Mouse (Mus musculus) stomach, embryonic 15.5 days (tissue): ENCODE data around the gene Foxd4. TPM values are rescaled to one million over a fixed set of nuclear protein-coding genes. Genes with fewer than 3 reads are reported as not detected.

Experiments
- ATAC-seq: fragments of 200-750 bp; cut with Nextera tagmentation; 2 replicates; pipeline ENCODE4 v1.8.0; 2017; ENCODE audit warnings: low read depth, moderate number of reproducible peaks, moderate TSS enrichment; ENCODE audit not compliant: insufficient read depth, low FRiP score
- H3K27ac ChIP-seq: fragments of 300-500 bp; sonication (generic); 2 replicates; pipeline ENCODE4 v1.5.1; 2015; ENCODE audit warnings: mild to moderate bottlenecking, inconsistent platforms
- H3K27me3 ChIP-seq: fragments of 300-500 bp; sonication (generic); replicated peaks from 2 replicates; pipeline ENCODE4 v1.6.1; 2015; ENCODE audit warnings: inconsistent platforms
- H3K36me3 ChIP-seq: fragments of 300-500 bp; sonication (generic); 2 replicates; pipeline ENCODE4 v1.6.1; 2015; ENCODE audit warnings: inconsistent platforms
- H3K4me1 ChIP-seq: fragments of 300-500 bp; sonication (generic); 2 replicates; pipeline ENCODE4 v1.6.1; 2015; ENCODE audit warnings: inconsistent platforms
- H3K4me2 ChIP-seq: fragments of 300-500 bp; sonication (generic); 2 replicates; pipeline ENCODE4 v1.6.1; 2015; ENCODE audit warnings: mild to moderate bottlenecking, inconsistent platforms
- H3K4me3 ChIP-seq: fragments of 300-500 bp; sonication (generic); replicated peaks from 2 replicates; pipeline ENCODE4 v1.5.1; 2015; ENCODE audit warnings: inconsistent platforms
- H3K9ac ChIP-seq: fragments of 300-500 bp; sonication (generic); 2 replicates; pipeline ENCODE4 v1.6.1; 2015; ENCODE audit warnings: inconsistent platforms
- H3K9me3 ChIP-seq: fragments of 300-500 bp; sonication (generic); 2 replicates; pipeline ENCODE4 v1.6.1; 2016; ENCODE audit warnings: inconsistent platforms
- WGBS: fragments of 180-500 bp; shearing (Covaris S2); methylation state at CpG from one replicate; pipeline ENCODE4 v1.1.7; 2015; 5-methylcytosine and 5-hydroxymethylcytosine counted together
- microRNA-seq: library from miRNA; unstranded; fragments of <30 nt; microRNA quantifications from one replicate; pipeline ENCODE4, GENCODE M21; 2016
- polyA plus RNA-seq: library from polyadenylated mRNA; unstranded; fragments of >200 nt; fragmentation: Nextera tagmentation; extraction: Ambion mirVana; gene quantifications from 2 replicates; pipeline ENCODE4 v1.2.1, GENCODE M21; 2015

Foxd4 gene
- polyA plus RNA-seq, 1 experiment from 2014 or later = not detected

DNA sequence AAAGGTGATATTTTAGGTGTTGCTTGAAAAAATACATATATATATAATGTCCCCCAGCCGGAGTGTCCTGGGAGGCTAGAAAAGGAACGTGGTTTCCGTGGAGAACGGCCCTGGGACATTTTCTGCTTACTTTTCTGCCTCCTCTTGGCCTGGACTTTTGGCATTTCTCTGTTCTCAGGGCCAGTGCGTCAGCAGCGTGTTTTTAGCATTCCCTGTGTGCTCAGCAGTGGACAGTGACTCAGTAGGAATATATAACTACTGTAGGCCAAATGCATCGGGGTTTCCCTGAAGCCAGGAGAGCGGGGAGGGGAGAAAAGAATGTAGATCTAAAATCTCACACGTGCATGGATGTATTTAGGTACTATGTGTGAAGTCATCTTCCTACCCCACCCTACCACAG is 35.6 kb downstream of the Foxd4 start:
- no peak overlapping the region for H3K27ac ChIP-seq
- H3K4me1 ChIP-seq = 0 out of 2 replicates have a peak, but pooled peaks cover 14% of the 10 kb centered on the region
- no peaks in the 10 kb centered on the region; the same call in 1 of the 2 replicates for H3K27me3 ChIP-seq
- H3K9me3 ChIP-seq = no peaks in the 10 kb centered on the region
- ATAC-seq = no peak
- no peak overlapping the region for H3K9ac ChIP-seq
- no peak overlapping the region for H3K4me2 ChIP-seq
- no peaks in the 10 kb centered on the region for H3K36me3 ChIP-seq
- no peak overlapping the region for H3K4me3 ChIP-seq
- WGBS = 83% methylated on average over 9 of the region's 9 CpGs

- WGBS = under 1% methylated on average over 36 of the region's 39 CpGs
- Histone ChIP-seq H3K27me3 (no peaks in the 10 kb centered on the region; the same call in 1 of the 2 replicates), H3K27ac (peak within 1 kb of the TSS; percentile 75)
Measured at GRCm38 (mm10) chr19:24861612-24862451, 39.2 kb downstream of the Foxd4 start, which contains the start of gene Pgm5. Gene Pgm5, minus strand, starts transcription at chr19:24861855.

GRCm38 (mm10) chr19:24861276-24861611 is 39.8 kb downstream of the Foxd4 start:
- no peaks in the 10 kb centered on the region for H3K36me3 ChIP-seq
- H3K4me3 ChIP-seq = peak overlapping the region; percentile 58
- WGBS = 12% methylated on average over 13 of the region's 13 CpGs
- no peaks in the 10 kb centered on the region for H3K9me3 ChIP-seq
- peak overlapping the region; percentile 75 for H3K27ac ChIP-seq
- H3K4me2 ChIP-seq = peak overlapping the region; percentile 67
- H3K4me1 ChIP-seq = 0 out of 2 replicates have a peak, but pooled peaks cover 8% of the 10 kb centered on the region
- peak; percentile 14; the same call in 1 of the 2 replicates for ATAC-seq
- peak overlapping the region; percentile 60 for H3K9ac ChIP-seq
- H3K27me3 ChIP-seq = no peaks in the 10 kb centered on the region; the same call in 1 of the 2 replicates

More at GRCm38 (mm10) chr19:24861612-24862451, 39.2 kb downstream of the Foxd4 start, which contains the start of gene Pgm5:
- Histone ChIP-seq H3K9ac (peak within 1 kb of the TSS; percentile 60), H3K4me1 (0 out of 2 replicates have a peak, but pooled peaks cover 8% of the 10 kb centered on the region), H3K36me3 (no peaks in the 10 kb centered on the region), H3K9me3 (no peaks in the 10 kb centered on the region), H3K4me2 (peak within 1 kb of the TSS; percentile 67), H3K4me3 (peak within 1 kb of the TSS; percentile 58)
- peak; percentile 81 for ATAC-seq

DNA sequence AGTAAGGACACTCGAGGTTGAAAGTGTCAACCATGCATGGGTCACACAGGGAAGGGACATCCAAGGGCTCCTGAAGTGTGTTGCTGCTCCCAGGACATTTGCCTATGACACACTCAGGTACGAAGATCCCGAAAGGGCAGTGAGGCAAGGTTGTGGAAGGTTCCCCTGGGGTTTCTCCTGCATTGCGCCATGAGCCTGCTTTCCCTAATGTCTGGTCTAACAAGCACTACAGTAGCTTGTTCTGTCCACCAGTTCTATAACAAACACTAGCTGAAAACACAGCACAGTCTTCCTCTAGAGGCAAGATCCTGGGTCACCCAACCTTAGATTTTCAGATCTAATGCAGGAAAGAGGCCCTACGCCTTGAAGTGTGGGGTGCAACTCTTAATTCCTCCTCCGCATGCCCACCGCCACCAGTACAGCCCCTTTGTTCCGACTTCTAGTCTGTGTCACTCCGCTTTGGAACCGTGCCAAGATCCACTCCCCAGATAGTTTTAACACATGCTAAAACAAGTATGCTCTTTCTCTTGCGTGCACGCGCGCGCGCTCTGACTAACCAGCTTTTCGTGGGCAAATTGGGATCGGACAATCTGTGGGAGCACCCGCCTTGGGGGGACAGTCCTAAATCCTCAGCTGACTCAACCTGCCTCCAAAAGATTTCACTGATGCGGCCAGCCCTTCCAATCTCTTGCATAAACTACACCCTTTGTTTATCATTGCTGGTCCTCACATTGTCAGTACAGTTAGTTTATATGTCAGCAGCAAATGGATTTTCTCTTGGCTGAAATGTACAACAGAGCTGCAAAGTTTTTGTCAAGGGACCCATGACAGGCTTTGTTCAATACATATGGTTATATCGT is 49.3 kb downstream of the Foxd4 start:
- Histone ChIP-seq H3K4me2 (peak overlapping the region; percentile 42; the same call in 1 of the 2 replicates), H3K9me3 (no peaks in the 10 kb centered on the region), H3K36me3 (no peaks in the 10 kb centered on the region), H3K27ac (peak overlapping the region; percentile 86), H3K4me3 (no peak overlapping the region; the same call in 1 of the 2 replicates), H3K9ac (no peak overlapping the region), H3K27me3 (no peaks in the 10 kb centered on the region), H3K4me1 (peaks cover 21% of the 10 kb centered on the region)
- ATAC-seq = no peak
- 47% methylated on average over 21 of the region's 21 CpGs for WGBS

Small RNAs within 50 kb of the gene (microRNA-seq; reads per million reads assigned to microRNA genes)
- gene Mir3084-1 = not detected

Other genes with a start within 250 kb of the Foxd4 start
- 7.2 and 7.3 TPM in 2 replicates for gene Tmem252, start 227.2 kb downstream of the Foxd4 start, polyA plus RNA-seq
- gene Pgm5, start 39.3 kb downstream of the Foxd4 start, polyA plus RNA-seq = 10.9 and 11.9 TPM in 2 replicates
- 251 and 260 TPM in 2 replicates for gene Gm10053, start 25.5 kb downstream of the Foxd4 start, polyA plus RNA-seq
- 17.8 and 19.9 TPM in 2 replicates for gene Cbwd1, start 60.4 kb upstream of the Foxd4 start, polyA plus RNA-seq
- gene Dock8, start 98.3 kb upstream of the Foxd4 start, polyA plus RNA-seq = 6.0 and 6.9 TPM in 2 replicates